Mouse (Mus musculus) megakaryocyte, embryonic 14.5 days (primary cell): ENCODE results near the gene Gm42417.

Experiments
- FLI1 ChIP-seq: IDR thresholded peaks from 2 replicates; pipeline ENCODE4 v1.6.1; 2012; ENCODE audit warnings: low read length, inconsistent platforms, mixed read lengths
- GATA1 ChIP-seq: IDR thresholded peaks from 3 replicates; pipeline ENCODE4 v1.6.1; 2012; ENCODE audit warnings: mixed read lengths, low read length, inconsistent platforms, borderline replicate concordance

GRCm38 (mm10) chr1:36560903-36561302 lies 21.7 kb upstream of the Gm42417 start:
- no peak for TF ChIP-seq GATA1
- TF ChIP-seq FLI1: no peak
